ENCODE assay signal across 8 mouse cellular contexts in genomic region chr2:148045937-148046798, GRCm38 (mm10). TPM values are rescaled to one million over a fixed set of nuclear protein-coding genes. Genes with fewer than 3 reads are reported as not detected.
DNase-seq lines count a peak whose midpoint lies in the region; ATAC-seq lines count a peak whose summit lies in the region.

No protein-coding gene starts in this region.

- peak overlapping the region; percentile 24; the same call in 1 of the 2 replicates for H3K9ac ChIP-seq in liver, embryonic 16.5 days (ENCODE audit: low read depth, low read length)

- H3K4me2 ChIP-seq in liver, embryonic 16.5 days (ENCODE audit: low read depth, low read length) = peak overlapping the region; percentile 44

- DNase-seq in kidney, adult 18-20 months = peak; percentile 28
- no peak for DNase-seq in kidney, adult 9 months
- peak; percentile 59 for DNase-seq in hindbrain, embryonic 10.5 days (ENCODE audit: low spot score)
- DNase-seq in retina, embryonic 14.5 days (ENCODE audit: low spot score) = peak; percentile 32
- no peak for DNase-seq in thymus, adult 18-20 months
- no peak for DNase-seq in left cerebral cortex, postnatal 4 days
- no peak for DNase-seq in Muller cell, postnatal 12 days (ENCODE audit: inconsistent ontology term)

- peak; percentile 70 for ATAC-seq in liver, embryonic 16.5 days (ENCODE audit: low read depth)

- no peaks in the 10 kb centered on the region for H3K36me3 ChIP-seq in hindbrain, embryonic 10.5 days
- H3K36me3 ChIP-seq in liver, embryonic 16.5 days (ENCODE audit: control insufficient read depth, insufficient read depth) = no peaks in the 10 kb centered on the region

- WGBS in hindbrain, embryonic 10.5 days = under 1% methylated on average over 65 of the region's 65 CpGs
- 1% methylated on average over 34 of the region's 65 CpGs for WGBS in liver, embryonic 16.5 days (ENCODE audit: insufficient replicate concordance)

- peak overlapping the region; percentile 67; the same call in 1 of the 2 replicates for H3K27ac ChIP-seq in hindbrain, embryonic 10.5 days
- H3K27ac ChIP-seq in liver, embryonic 16.5 days (ENCODE audit: low read length) = peak overlapping the region; percentile 80

- H3K4me1 ChIP-seq in hindbrain, embryonic 10.5 days (replicated peaks) = peaks cover 33% of the 10 kb centered on the region
- peaks cover 3% of the 10 kb centered on the region; the same call in 1 of the 2 replicates for H3K4me1 ChIP-seq in liver, embryonic 16.5 days (ENCODE audit: control insufficient read depth, low read depth, low read length)

- H3K4me3 ChIP-seq in hindbrain, embryonic 10.5 days = peak overlapping the region; percentile 41
- peak overlapping the region; percentile 47 for H3K4me3 ChIP-seq in liver, embryonic 16.5 days (ENCODE audit: low read depth, low read length)

- intact Hi-C loops in left cerebral cortex, postnatal 4 days (cut with DNase I) = loop anchor here (10.0 kb wide), 2 partner anchors 241 to 1211 kb away; no protein-coding TSS in a partner anchor

- no peaks in the 10 kb centered on the region for H3K9me3 ChIP-seq in hindbrain, embryonic 10.5 days
- H3K9me3 ChIP-seq in liver, embryonic 16.5 days (replicated peaks; ENCODE audit: control insufficient read depth, low read length) = no peaks in the 10 kb centered on the region

- peaks cover 100% of the 10 kb centered on the region for H3K27me3 ChIP-seq in hindbrain, embryonic 10.5 days (ENCODE audit: insufficient read depth, poor library complexity, severe bottlenecking)
- peaks cover 77% of the 10 kb centered on the region for H3K27me3 ChIP-seq in liver, embryonic 16.5 days (ENCODE audit: control insufficient read depth, insufficient read depth, low read depth, low read length)

RNA-seq across cellular contexts. Expression of gene Foxa2, which starts 0.6 kb away (rescaled TPM):
- 6.1 and 6.4 TPM in 2 replicates for polyA plus RNA-seq in hindbrain, embryonic 10.5 days (2016; fragmentation: Nextera tagmentation; extraction: Ambion mirVana)
- 2.9 and 3.8 TPM in 2 replicates for polyA plus RNA-seq in liver, embryonic 16.5 days (2015; fragmentation: Nextera tagmentation; extraction: Ambion mirVana)
- not detected for total RNA-seq in left cerebral cortex, postnatal 4 days (2021)

Comparison
In these comparisons a context has a peak if more than half of its experiments do, and no peak if none do; other contexts are left out.
1. DNase-seq: peak in kidney, adult 18-20 months (single experiment), hindbrain, embryonic 10.5 days (single experiment) and retina, embryonic 14.5 days (single experiment); none in kidney, adult 9 months (single experiment), thymus, adult 18-20 months (0 of 2), left cerebral cortex, postnatal 4 days (single experiment) and Muller cell, postnatal 12 days (single experiment).